Mouse (Mus musculus): ENCODE results near the gene 1700037H04Rik. TPM values are rescaled to one million over a fixed set of nuclear protein-coding genes. Genes with fewer than 3 reads are reported as not detected.
"Not testable (repeated sequence)": the region's sequence is repeated elsewhere in the genome, so short reads cannot be mapped to it uniquely, and the experiment has no call there.

1700037H04Rik gene
- polyA plus RNA-seq, 1 experiment from 2014 or later: 92.2 TPM

- H3K4me3 ChIP-seq (replicated peaks): no peak overlapping the region
- H3K9me3 ChIP-seq: no peaks in the 10 kb centered on the region
- H3K27me3 ChIP-seq: no peaks in the 10 kb centered on the region
- H3K27ac ChIP-seq: no peak overlapping the region
- no peak overlapping the region for H3K4me2 ChIP-seq (replicated peaks)
- ATAC-seq: no peak
- no peaks in the 10 kb centered on the region for H3K36me3 ChIP-seq
- H3K9ac ChIP-seq (replicated peaks): no peak overlapping the region
- H3K4me1 ChIP-seq (replicated peaks): no peaks in the 10 kb centered on the region
- WGBS: 91% methylated on average over 5 of the region's 5 CpGs
Observed at GRCm38 (mm10) chr2:131105989-131106388, 53.9 kb downstream of the 1700037H04Rik start.

GRCm38 (mm10) chr2:131105061-131105460 lies 54.8 kb downstream of the 1700037H04Rik start:
- ATAC-seq; H3K4me3 ChIP-seq (replicated peaks); H3K27ac ChIP-seq; H3K4me1 ChIP-seq (replicated peaks); H3K27me3 ChIP-seq; H3K4me2 ChIP-seq (replicated peaks); H3K9ac ChIP-seq (replicated peaks); H3K36me3 ChIP-seq; H3K9me3 ChIP-seq: not testable (repeated sequence)
- 77% methylated on average over 4 of the region's 4 CpGs for WGBS

GRCm38 (mm10) chr2:131104021-131104420 lies 55.9 kb downstream of the 1700037H04Rik start:
- Histone ChIP-seq H3K9me3 (no peaks in the 10 kb centered on the region), H3K27me3 (no peaks in the 10 kb centered on the region), H3K9ac (replicated peaks) (no peak overlapping the region), H3K4me3 (replicated peaks) (no peak overlapping the region), H3K4me2 (replicated peaks) (no peak overlapping the region), H3K4me1 (replicated peaks) (no peaks in the 10 kb centered on the region), H3K36me3 (no peaks in the 10 kb centered on the region), H3K27ac (no peak overlapping the region)
- no peak for ATAC-seq
- 88% methylated on average over 4 of the region's 4 CpGs for WGBS

GRCm38 (mm10) chr2:131101530-131101929 lies 58.4 kb downstream of the 1700037H04Rik start:
- H3K36me3 ChIP-seq: no peaks in the 10 kb centered on the region
- H3K4me3 ChIP-seq (replicated peaks): no peak overlapping the region
- H3K9me3 ChIP-seq: no peaks in the 10 kb centered on the region
- H3K4me1 ChIP-seq (replicated peaks): no peaks in the 10 kb centered on the region
- H3K27me3 ChIP-seq: no peaks in the 10 kb centered on the region
- H3K9ac ChIP-seq (replicated peaks): no peak overlapping the region
- H3K27ac ChIP-seq: no peak overlapping the region
- no peak overlapping the region for H3K4me2 ChIP-seq (replicated peaks)
- no peak for ATAC-seq
- WGBS: 53% methylated on average over 3 of the region's 3 CpGs

GRCm38 (mm10) chr2:131097087-131097486 lies 62.8 kb downstream of the 1700037H04Rik start:
- H3K4me2 ChIP-seq (replicated peaks): no peak overlapping the region
- H3K36me3 ChIP-seq: no peaks in the 10 kb centered on the region
- no peak for ATAC-seq
- no peak overlapping the region for H3K4me3 ChIP-seq (replicated peaks)
- no peaks in the 10 kb centered on the region for H3K9me3 ChIP-seq
- H3K9ac ChIP-seq (replicated peaks): no peak overlapping the region
- no peaks in the 10 kb centered on the region for H3K4me1 ChIP-seq (replicated peaks)
- no peak overlapping the region for H3K27ac ChIP-seq
- WGBS: 75% methylated on average over 4 of the region's 4 CpGs
- no peaks in the 10 kb centered on the region for H3K27me3 ChIP-seq

Other genes with a start within 250 kb of the 1700037H04Rik start
- 14.1 and 15.2 TPM in 2 replicates for gene Gfra4, start 117.0 kb downstream of the 1700037H04Rik start, polyA plus RNA-seq (2015; fragmentation: Nextera tagmentation; extraction: Ambion mirVana)
- gene Adam33, start 96.3 kb downstream of the 1700037H04Rik start, polyA plus RNA-seq (2015; fragmentation: Nextera tagmentation; extraction: Ambion mirVana): 0.38 and 0.81 TPM in 2 replicates
- 0.06 and 0.17 TPM in 2 replicates for gene Siglec1, start 73.3 kb downstream of the 1700037H04Rik start, polyA plus RNA-seq (2015; fragmentation: Nextera tagmentation; extraction: Ambion mirVana)
- 3.1 and 4.0 TPM in 2 replicates for gene Hspa12b, start 32.8 kb downstream of the 1700037H04Rik start, polyA plus RNA-seq (2015; fragmentation: Nextera tagmentation; extraction: Ambion mirVana)
- gene Gm11037, start 26.6 kb downstream of the 1700037H04Rik start, polyA plus RNA-seq (2015; fragmentation: Nextera tagmentation; extraction: Ambion mirVana): not detected in 2 replicates
- 13.3 and 15.0 TPM in 2 replicates for gene Cenpb, start 20.0 kb upstream of the 1700037H04Rik start, polyA plus RNA-seq (2015; fragmentation: Nextera tagmentation; extraction: Ambion mirVana)
- 50.6 and 59.3 TPM in 2 replicates for gene Cdc25b, start 26.9 kb upstream of the 1700037H04Rik start, polyA plus RNA-seq (2015; fragmentation: Nextera tagmentation; extraction: Ambion mirVana)
- 10.8 and 11.5 TPM in 2 replicates for gene Spef1, start 27.2 kb upstream of the 1700037H04Rik start, polyA plus RNA-seq (2015; fragmentation: Nextera tagmentation; extraction: Ambion mirVana)
- gene Ap5s1, start 47.0 kb upstream of the 1700037H04Rik start, polyA plus RNA-seq (2015; fragmentation: Nextera tagmentation; extraction: Ambion mirVana): 32.7 and 33.4 TPM in 2 replicates
- gene Mavs, start 74.0 kb upstream of the 1700037H04Rik start, polyA plus RNA-seq (2015; fragmentation: Nextera tagmentation; extraction: Ambion mirVana): 6.6 and 8.6 TPM in 2 replicates
- 29.2 and 33.9 TPM in 2 replicates for gene Pank2, start 102.4 kb upstream of the 1700037H04Rik start, polyA plus RNA-seq (2015; fragmentation: Nextera tagmentation; extraction: Ambion mirVana)
- gene Rnf24, start 192.8 kb upstream of the 1700037H04Rik start, polyA plus RNA-seq (2015; fragmentation: Nextera tagmentation; extraction: Ambion mirVana): 23.1 and 23.6 TPM in 2 replicates

All from midbrain, embryonic 13.5 days (tissue).